Mouse (Mus musculus) adipocyte (in vitro differentiated cells): ENCODE data around the gene 2610528J11Rik.
A peak's percentile ranks its signal among the peaks of the same experiment; 100 is the strongest.
"Not testable (repeated sequence)": the region's sequence is repeated elsewhere in the genome, so short reads cannot be mapped to it uniquely, and the experiment has no call there.

Source experiments
- DNase-seq: peaks from one replicate; pipeline ENCODE4 v3.0.0-alpha.2; 2016; ENCODE audit warnings: low spot score

2610528J11Rik gene

DNA sequence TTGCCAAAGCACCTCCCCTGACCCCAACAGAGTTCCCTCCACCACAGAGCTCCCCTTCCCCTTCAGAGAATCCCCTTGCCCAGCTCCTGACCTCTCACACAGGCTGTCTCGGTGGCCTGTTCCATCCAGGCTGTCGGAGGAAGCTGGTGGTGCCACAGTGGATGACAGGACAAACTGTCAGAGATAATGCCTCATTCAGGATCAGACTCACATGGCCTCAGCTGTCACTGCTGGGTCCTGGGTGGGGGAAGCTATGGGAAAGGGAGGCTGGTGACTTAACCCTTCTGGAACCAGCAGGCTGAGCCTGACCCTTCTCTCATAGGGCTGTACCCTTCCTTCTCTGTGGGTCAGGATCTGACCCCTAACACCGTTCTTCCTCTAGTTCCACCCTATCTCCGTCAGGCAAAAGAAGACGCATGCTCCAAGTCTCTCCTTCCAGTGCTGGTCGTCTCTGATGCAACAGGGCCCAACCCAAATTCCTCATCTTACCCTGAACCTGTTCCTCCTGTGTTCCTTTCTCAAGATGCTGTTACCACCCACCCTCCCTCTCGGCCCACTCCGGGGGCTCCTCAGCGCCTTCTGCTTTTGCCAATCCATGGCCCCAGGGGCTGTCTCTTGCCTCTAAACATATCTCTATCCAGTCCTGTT lies 15.8 kb downstream of the 2610528J11Rik start:
- DNase-seq, result no peak

DNA sequence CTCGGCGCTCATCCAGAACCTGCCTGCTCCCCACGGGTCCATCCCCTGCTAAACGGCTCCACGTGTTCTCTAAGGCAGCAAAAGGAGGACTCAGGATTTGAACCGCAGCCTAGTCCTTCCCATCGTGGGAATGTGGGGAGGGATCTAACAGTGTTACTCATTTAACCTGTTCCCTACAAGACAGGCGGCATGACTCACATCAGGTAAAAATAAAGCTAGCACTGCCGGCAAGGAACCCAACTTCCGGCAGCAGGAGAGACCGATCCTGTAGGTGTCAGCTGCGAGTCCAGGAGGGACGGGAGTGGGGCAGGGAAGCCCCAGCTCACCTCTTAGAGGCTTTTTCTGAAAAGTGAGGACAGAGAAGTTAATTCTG lies 16.3 kb downstream of the 2610528J11Rik start:
- no peak for DNase-seq

DNA sequence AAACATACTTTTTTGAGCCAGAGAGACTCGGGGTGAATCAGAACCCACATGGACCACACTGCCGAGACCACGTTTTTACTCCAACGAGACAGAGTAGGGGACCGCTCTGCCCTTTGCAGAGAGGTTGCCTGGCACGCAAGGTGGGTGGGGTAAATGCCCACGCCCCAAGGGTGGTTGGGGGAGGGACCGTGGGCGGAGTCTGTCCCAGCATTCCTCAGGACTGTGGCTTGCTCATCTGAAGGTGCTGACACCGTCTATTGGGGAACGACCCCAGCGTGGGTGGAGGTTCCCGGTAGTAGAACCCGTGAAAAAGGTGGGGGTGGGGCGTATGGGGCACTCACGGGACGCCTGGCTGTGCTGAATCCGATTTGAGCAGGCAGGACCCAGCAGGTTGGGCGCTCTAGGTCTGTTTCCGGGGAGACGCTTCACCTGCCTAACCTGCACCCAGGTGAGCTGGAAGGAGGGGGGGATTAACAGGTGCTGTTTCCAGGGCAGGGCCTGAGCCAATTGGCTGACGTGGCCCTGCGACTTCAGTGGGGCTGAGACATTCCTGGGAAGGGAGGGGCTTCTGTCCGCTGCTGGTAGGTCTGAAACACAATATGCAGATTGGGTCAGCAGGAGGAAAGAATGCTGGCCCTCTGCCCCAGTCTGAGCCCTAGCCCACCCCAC lies 16.9 kb downstream of the 2610528J11Rik start, which contains the start of gene Tmem125:
Tmem125 (minus strand) TSS at position 453 of the 669 bp plus-strand sequence.
- no peak for DNase-seq

DNA sequence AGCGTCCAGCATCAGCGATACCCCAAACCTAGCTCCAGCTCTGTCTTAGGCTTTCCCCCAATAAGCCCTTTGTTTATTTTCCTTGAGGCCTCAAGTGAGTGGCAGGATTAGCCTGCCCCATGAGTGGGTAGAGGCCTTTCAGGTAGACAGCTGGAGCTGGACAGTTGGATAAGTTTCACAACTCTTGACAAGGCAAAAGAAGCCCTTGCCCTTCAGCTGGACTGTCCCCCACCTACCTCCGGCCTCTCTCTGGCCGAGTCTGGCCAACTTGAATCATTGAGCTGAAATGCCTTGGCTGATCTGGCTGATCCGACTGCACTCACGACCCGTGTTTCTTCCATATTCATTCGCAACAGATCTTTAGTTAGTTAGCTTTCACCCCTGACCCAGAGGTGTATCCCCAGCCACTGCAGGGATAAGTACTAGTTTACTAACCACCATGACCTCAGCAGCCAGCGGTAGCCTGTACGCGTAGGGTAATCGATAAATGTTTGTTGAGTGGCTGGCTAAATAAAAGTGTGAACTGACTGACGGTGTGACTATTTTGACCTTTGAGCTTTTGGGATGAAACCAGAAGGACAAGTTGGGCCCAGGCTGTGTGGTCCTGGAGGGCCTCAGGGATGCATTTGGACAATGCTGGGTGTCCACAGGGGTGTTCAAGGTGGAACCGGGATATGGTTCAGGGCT lies 17.8 kb downstream of the 2610528J11Rik start:
- DNase-seq, result no peak

DNA sequence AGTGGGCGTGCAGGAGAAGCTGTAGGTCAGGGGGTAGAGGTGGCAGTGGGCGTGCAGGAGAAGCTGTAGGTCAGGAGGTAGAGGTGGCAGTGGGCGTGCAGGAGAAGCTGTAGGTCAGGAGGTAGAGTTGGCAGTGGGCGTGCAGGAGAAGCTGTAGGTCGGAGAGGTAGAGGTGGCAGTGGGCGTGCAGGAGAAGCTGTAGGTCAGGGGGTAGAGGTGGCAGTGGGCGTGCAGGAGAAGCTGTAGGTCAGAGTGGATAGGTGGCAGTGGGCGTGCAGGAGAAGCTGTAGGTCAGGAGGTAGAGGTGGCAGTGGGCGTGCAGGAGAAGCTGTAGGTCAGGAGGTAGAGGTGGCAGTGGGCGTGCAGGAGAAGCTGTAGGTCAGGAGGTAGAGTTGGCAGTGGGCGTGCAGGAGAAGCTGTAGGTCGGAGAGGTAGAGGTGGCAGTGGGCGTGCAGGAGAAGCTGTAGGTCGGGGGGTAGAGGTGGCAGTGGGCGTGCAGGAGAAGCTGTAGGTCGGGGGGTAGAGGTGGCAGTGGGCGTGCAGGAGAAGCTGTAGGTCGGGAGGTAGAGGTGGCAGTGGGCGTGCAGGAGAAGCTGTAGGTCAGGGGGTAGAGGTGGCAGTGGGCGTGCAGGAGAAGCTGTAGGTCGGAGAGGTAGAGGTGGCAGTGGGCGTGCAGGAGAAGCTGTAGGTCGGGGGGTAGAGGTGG lies 20.8 kb downstream of the 2610528J11Rik start:
- not testable (repeated sequence) for DNase-seq

DNA sequence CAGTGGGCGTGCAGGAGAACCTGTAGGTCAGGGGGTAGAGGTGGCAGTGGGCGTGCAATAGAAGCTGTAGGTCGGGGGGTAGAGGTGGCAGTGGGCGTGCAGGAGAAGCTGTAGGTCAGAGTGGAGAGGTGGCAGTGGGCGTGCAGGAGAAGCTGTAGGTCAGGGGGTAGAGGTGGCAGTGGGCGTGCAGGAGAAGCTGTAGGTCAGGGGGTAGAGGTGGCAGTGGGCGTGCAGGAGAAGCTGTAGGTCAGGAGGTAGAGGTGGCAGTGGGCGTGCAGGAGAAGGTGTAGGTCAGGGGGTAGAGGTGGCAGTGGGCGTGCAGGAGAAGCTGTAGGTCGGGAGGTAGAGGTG lies 21.3 kb downstream of the 2610528J11Rik start:
- peak; percentile 52 for DNase-seq

DNA sequence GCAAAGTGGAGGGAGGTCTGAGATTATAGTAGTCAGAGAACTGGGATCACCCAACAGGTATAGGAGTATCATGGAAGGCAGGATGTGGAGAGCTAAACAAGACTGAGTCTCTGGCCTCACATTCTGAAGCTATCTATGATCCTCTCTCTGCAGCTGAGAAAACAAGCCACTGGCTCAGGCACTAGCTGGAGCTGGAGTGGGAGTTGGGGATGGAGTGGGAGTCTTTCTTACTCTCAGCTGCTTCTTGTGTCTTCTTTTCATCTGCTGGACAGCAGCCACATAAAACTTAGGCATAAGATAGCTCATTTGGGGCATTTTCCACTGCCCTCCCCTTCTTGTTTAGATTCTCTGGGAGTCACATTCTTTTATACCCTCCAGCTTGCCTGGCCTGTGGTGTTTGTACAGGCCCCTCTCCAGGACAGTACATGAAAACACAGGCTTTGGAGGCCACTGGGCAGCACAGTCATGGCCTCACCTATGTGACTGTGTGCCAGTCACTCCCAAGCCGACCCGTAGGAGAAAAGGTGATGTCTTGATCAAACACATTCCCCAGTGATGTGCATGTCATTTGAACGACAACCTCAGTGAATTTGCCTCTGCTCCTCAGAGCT lies 26.3 kb downstream of the 2610528J11Rik start:
- no peak for DNase-seq

DNA sequence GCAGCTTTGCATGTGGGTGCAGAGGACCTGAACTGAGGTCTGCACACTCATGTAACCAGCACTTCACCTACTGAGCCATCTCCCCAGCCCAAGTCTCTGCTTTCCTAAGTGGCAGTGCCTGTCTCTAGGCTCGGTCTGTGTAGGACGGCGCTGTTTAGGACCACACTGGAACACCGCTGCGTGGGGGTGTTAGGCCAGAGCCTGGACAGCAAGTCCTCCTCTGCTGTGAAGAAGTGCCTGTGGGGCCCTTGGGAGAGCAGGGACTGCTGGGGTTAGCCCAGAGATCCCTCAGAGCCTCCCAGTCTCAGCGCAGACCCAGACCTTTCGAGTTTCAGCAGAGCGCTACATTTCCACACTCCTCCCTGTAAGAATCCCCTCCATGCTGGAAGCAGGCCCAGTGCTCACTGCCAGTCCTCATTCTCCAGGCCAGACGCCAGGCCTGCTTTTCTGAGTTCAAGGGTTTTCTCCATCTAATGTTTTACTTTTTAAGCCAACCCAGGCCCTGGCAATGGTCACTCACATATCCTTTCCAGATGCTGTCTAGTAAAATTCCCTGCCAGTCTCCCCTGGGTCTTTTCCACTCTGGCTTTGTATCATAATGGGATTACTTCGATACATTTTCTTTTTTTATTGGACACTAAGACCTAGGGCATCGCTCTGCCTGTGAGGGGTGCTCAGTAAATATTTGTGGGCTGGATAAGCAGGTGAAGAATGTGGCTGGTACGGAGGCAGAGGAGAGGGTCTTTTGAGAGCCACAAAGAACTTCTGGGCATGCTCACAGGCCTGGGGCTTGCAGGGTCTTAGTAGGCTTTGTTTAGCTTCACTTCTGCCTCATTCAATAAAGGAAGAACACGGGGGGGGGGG lies 37.5 kb downstream of the 2610528J11Rik start:
- peak; percentile 59 for DNase-seq

DNA sequence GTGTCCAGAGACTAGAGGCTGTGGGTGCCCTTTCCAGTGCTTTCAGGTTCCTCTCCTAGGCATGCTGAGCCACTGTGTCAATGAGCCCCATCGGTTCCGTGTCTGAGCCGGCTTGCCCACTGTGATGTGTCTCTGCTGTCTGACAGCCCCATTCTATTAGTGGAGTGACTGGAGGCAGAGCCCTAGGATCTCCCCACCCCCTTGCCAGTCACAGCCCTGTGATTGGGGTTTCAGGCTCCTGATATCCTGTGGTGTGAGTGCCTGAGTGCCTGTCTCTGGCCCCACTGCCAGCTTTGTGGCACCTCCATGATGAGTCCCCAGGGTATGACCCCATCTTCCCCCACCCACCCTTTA lies 38.1 kb downstream of the 2610528J11Rik start:
- no peak for DNase-seq

DNA sequence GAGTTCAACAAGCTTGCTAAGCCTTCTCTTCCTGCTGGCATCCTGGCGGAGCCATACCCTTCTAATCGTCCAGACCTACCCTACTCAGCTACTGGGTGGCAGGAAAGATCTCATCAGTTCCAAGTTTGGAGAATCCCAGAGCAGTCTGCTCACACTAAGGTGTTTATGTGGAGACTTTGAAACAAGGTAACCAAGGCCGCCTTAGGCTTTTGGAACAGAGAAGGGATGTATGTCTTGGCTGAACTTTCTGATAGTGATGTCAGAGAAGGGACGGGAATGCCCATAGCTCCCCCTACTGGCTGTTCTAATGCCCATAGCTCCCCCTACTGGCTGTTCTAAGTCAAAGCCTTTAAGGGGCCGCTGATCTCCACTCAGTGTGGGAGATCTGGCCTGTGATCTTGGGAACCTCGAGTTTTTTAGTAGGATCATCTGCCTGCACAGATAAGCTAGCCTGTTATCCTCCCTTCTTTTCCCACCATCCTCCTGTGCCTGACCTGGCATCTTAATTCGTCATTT lies 39.4 kb downstream of the 2610528J11Rik start:
- peak; percentile 80 for DNase-seq

DNA sequence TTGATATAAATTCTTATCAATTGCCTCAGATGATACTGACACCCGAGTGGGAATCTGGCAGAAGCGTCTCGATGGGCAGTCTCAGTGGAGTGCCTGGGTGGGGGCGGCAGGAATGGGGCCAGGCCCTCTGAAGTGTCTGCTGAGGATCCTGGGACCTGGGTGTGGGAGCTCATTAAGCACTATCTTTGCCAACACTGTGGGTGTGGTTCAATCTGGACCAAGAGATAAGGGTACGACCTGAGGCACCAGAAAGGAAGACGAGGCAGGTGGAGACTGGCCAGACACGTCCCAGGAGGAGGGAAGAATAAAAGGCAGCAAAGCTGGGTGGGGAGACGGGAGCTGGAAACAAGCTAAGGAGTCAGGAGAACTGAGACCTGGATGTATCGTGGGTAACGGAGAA lies 41.9 kb downstream of the 2610528J11Rik start:
- DNase-seq, result no peak

DNA sequence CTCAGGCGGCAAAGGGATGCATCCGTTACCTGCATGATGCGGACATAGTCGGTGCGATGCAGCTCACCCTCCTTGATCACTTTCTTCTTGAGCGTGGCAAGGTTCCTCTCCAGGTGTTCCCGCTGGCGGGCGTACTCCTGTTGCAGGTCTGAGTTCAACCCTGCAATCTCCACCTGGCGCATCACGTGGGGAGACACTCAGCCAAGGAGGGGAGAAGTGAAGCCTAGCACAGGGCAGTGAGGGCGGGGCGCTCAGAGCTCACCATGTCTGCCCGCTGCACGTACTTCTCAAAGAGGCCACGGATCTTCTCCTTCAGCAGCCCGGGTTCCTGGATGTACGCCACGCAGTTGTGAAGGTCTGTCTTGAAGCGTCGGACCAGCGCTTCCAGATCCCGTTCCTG lies 42.5 kb downstream of the 2610528J11Rik start:
- no peak for DNase-seq

DNA sequence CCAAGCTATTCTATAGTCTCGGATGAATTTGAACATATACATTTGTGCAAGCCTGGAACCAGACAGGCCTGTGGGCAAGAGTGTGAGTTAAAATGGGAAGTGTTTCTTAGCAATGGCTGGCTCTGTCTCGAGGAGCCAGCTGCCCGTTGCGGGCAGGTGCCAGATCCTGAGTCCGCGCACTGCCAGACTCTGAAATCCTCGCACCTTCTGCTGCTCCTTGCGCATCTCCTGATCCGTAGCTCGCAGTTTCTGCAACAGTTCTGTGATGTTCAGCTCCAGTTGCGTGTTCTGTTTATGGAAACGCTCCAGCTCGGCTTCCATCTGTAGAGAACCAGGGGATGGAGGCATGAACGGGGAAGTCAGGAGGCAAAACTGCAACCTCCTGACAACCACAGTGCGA lies 44.6 kb downstream of the 2610528J11Rik start:
- DNase-seq, result no peak

DNA sequence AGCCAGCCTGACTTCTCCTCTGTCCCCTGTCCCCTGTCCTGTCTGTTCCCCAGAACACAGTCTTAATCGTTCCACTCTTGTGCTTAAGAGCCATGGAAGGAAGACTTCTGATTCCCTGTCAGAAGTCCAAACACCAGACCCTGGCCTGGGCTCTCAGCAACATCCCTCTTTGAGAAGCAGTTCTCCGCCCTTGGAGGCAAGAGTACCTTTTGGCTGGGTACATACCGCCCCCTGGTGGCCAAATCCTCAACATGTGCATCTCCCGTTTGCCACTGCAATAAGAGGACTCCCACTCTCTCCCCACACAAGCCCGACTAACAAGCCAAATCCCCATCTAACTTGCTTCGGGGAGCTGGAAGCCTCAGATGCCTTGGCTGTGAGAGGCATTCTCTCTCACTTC lies 49.3 kb downstream of the 2610528J11Rik start:
- DNase-seq, result peak; percentile 88

DNA sequence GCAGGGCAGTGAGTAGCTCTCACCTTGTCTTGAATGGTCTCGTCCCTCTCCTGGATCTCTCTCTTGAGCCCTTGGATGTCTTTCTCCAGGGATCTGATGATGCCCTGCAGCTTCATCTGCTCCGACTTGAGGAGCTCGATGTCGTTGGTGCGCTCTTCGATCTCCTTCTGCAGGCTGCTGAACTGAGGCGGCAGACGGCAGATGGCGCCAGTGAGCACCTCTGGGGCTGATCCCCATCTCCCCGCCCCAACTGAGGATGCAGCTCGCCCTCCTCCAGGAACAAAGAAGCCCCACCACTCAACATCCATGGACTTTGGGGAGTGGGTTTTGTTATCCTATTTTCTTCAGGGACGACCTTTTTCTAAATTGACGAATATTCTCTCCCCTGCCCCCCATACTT lies 52.5 kb downstream of the 2610528J11Rik start:
- no peak for DNase-seq
